Mouse (Mus musculus): ENCODE results near the gene Uhrf1. TPM values are rescaled to one million over a fixed set of nuclear protein-coding genes. Genes with fewer than 3 reads are reported as not detected.

Gene Uhrf1
- polyA plus RNA-seq, 1 experiment from 2014 or later, result 54.3 TPM

- DNase-seq (ENCODE audit: low spot score) (peak; percentile 65), ATAC-seq (replicated peaks; ENCODE audit: low FRiP score, low read depth) (peak; percentile 33)
- Histone ChIP-seq H3K36me3 (ENCODE audit: insufficient read depth, low read length) (peaks cover 33% of the 10 kb centered on the region), H3K27ac (peak overlapping the region; percentile 97), H3K4me2 (ENCODE audit: low read length) (peak overlapping the region; percentile 30), H3K9me3 (replicated peaks; ENCODE audit: low read length) (no peaks in the 10 kb centered on the region), H3K9ac (ENCODE audit: low read depth, low read length) (peak overlapping the region; percentile 47; the same call in 1 of the 2 replicates), H3K4me3 (replicated peaks; ENCODE audit: low read depth, low read length) (no peak overlapping the region), H3K27me3 (ENCODE audit: insufficient read depth, low read length) (no peaks in the 10 kb centered on the region), H3K4me1 (replicated peaks; ENCODE audit: insufficient read depth, low read length) (peaks cover 28% of the 10 kb centered on the region)
- WGBS, result 36% methylated on average over 3 of the region's 3 CpGs
- no peak for TF ChIP-seq CTCF (IDR thresholded peaks at IDR 0.05; ENCODE audit: low read depth)
Observed at GRCm38 (mm10) chr17:56287830-56288229, 15.3 kb upstream of the Uhrf1 start.

- Histone ChIP-seq H3K9ac (ENCODE audit: low read depth, low read length) (peak overlapping the region; percentile 71), H3K4me3 (replicated peaks; ENCODE audit: low read depth, low read length) (peak overlapping the region; percentile 56), H3K9me3 (replicated peaks; ENCODE audit: low read length) (no peaks in the 10 kb centered on the region), H3K4me1 (replicated peaks; ENCODE audit: insufficient read depth, low read length) (peaks cover 28% of the 10 kb centered on the region), H3K36me3 (ENCODE audit: insufficient read depth, low read length) (peaks cover 25% of the 10 kb centered on the region), H3K27ac (peak overlapping the region; percentile 97), H3K27me3 (ENCODE audit: insufficient read depth, low read length) (no peaks in the 10 kb centered on the region), H3K4me2 (ENCODE audit: low read length) (peak overlapping the region; percentile 78)
- TF ChIP-seq CTCF (IDR thresholded peaks at IDR 0.05; ENCODE audit: low read depth), result no peak
- ATAC-seq (replicated peaks; ENCODE audit: low FRiP score, low read depth), result no peak
- 29% methylated on average over 3 of the region's 3 CpGs for WGBS
- no peak for DNase-seq (ENCODE audit: low spot score)
Observed at GRCm38 (mm10) chr17:56288866-56289265, 14.3 kb upstream of the Uhrf1 start.

GRCm38 (mm10) chr17:56289371-56290331, 13.5 kb upstream of the Uhrf1 start:
- H3K4me2 ChIP-seq (ENCODE audit: low read length), result peak overlapping the region; percentile 78
- peaks cover 18% of the 10 kb centered on the region for H3K36me3 ChIP-seq (ENCODE audit: insufficient read depth, low read length)
- 4% methylated on average over 23 of the region's 23 CpGs for WGBS
- TF ChIP-seq CTCF (IDR thresholded peaks at IDR 0.05; ENCODE audit: low read depth), result no peak
- DNase-seq (ENCODE audit: low spot score), result peak; percentile 87
- peak overlapping the region; percentile 56 for H3K4me3 ChIP-seq (replicated peaks; ENCODE audit: low read depth, low read length)
- peak overlapping the region; percentile 71 for H3K9ac ChIP-seq (ENCODE audit: low read depth, low read length)
- peaks cover 28% of the 10 kb centered on the region for H3K4me1 ChIP-seq (replicated peaks; ENCODE audit: insufficient read depth, low read length)
- ATAC-seq (replicated peaks; ENCODE audit: low FRiP score, low read depth), result peak; percentile 5; the same call in 1 of the 2 replicates
- no peaks in the 10 kb centered on the region for H3K9me3 ChIP-seq (replicated peaks; ENCODE audit: low read length)
- H3K27me3 ChIP-seq (ENCODE audit: insufficient read depth, low read length), result no peaks in the 10 kb centered on the region
- peak overlapping the region; percentile 97 for H3K27ac ChIP-seq

GRCm38 (mm10) chr17:56290388-56291170, 12.5 kb upstream of the Uhrf1 start:
- Histone ChIP-seq H3K27ac (peak overlapping the region; percentile 97), H3K9ac (ENCODE audit: low read depth, low read length) (peak overlapping the region; percentile 71), H3K27me3 (ENCODE audit: insufficient read depth, low read length) (no peaks in the 10 kb centered on the region), H3K4me3 (replicated peaks; ENCODE audit: low read depth, low read length) (peak overlapping the region; percentile 56), H3K4me2 (ENCODE audit: low read length) (peak overlapping the region; percentile 78), H3K36me3 (ENCODE audit: insufficient read depth, low read length) (peaks cover 8% of the 10 kb centered on the region), H3K4me1 (replicated peaks; ENCODE audit: insufficient read depth, low read length) (peaks cover 28% of the 10 kb centered on the region), H3K9me3 (replicated peaks; ENCODE audit: low read length) (no peaks in the 10 kb centered on the region)
- DNase-seq (ENCODE audit: low spot score) (peak; percentile 97), ATAC-seq (replicated peaks; ENCODE audit: low FRiP score, low read depth) (peak; percentile 85)
- 3% methylated on average over 17 of the region's 17 CpGs for WGBS
- no peak for TF ChIP-seq CTCF (IDR thresholded peaks at IDR 0.05; ENCODE audit: low read depth)

GRCm38 (mm10) chr17:56291171-56291511, 12.0 kb upstream of the Uhrf1 start:
- ATAC-seq (replicated peaks; ENCODE audit: low FRiP score, low read depth), result peak; percentile 88
- peak overlapping the region; percentile 78 for H3K4me2 ChIP-seq (ENCODE audit: low read length)
- no peaks in the 10 kb centered on the region for H3K27me3 ChIP-seq (ENCODE audit: insufficient read depth, low read length)
- peak overlapping the region; percentile 56 for H3K4me3 ChIP-seq (replicated peaks; ENCODE audit: low read depth, low read length)
- TF ChIP-seq CTCF (IDR thresholded peaks at IDR 0.05; ENCODE audit: low read depth), result peak; percentile 93
- peak overlapping the region; percentile 97 for H3K27ac ChIP-seq
- peak; percentile 99 for DNase-seq (ENCODE audit: low spot score)
- H3K36me3 ChIP-seq (ENCODE audit: insufficient read depth, low read length), result peaks cover 3% of the 10 kb centered on the region; the same call in 1 of the 2 replicates
- peak overlapping the region; percentile 54 for H3K9ac ChIP-seq (ENCODE audit: low read depth, low read length)
- peaks cover 28% of the 10 kb centered on the region for H3K4me1 ChIP-seq (replicated peaks; ENCODE audit: insufficient read depth, low read length)
- H3K9me3 ChIP-seq (replicated peaks; ENCODE audit: low read length), result no peaks in the 10 kb centered on the region
- WGBS, result under 1% methylated on average over 16 of the region's 16 CpGs

Data from kidney, postnatal 0 days (tissue).